Mouse (Mus musculus) myocyte (in vitro differentiated cells): ENCODE data around the gene Cyb5rl. TPM values are rescaled to one million over a fixed set of nuclear protein-coding genes. Genes with fewer than 3 reads are reported as not detected.

Experiments used
- H3K27me3 ChIP-seq: one replicate; pipeline ENCODE4 v1.6.1; 2011; ENCODE audit not compliant: control insufficient read depth, insufficient read depth, insufficient read length
- H3K36me3 ChIP-seq: one replicate; pipeline ENCODE4 v1.6.1; 2011; ENCODE audit not compliant: control insufficient read depth, insufficient read depth
- H3K4me2 ChIP-seq: one replicate; pipeline ENCODE4 v1.6.1; 2011; ENCODE audit warnings: low read depth, control low read depth
- H3K4me3 ChIP-seq: one replicate; pipeline ENCODE4 v1.5.1; 2011; ENCODE audit warnings: mild to moderate bottlenecking, control low read depth, moderate library complexity
- H3K79me2 ChIP-seq: one replicate; pipeline ENCODE4 v1.6.1; 2011; ENCODE audit not compliant: control insufficient read depth, insufficient read depth
- H3ac ChIP-seq: one replicate; pipeline ENCODE4 v1.6.1; 2011; ENCODE audit not compliant: control insufficient read depth, insufficient read length
- CEBPB ChIP-seq: IDR thresholded peaks from 2 replicates; pipeline ENCODE4 v1.6.1; 2011; ENCODE audit warnings: mild to moderate bottlenecking, moderate library complexity; ENCODE audit not compliant: poor library complexity, insufficient read depth, severe bottlenecking
- E2F4 ChIP-seq: IDR thresholded peaks from one replicate; pipeline ENCODE4 v1.6.1; 2011; ENCODE audit warnings: mild to moderate bottlenecking, control low read depth, moderate library complexity; ENCODE audit not compliant: insufficient read depth
- MAX ChIP-seq: IDR thresholded peaks from one replicate; pipeline ENCODE4 v1.6.1; 2011; ENCODE audit warnings: low read depth, mild to moderate bottlenecking, control low read depth
- MYOD1 ChIP-seq, 3 experiments: IDR thresholded peaks; one replicate each; pipeline ENCODE4 v1.6.1; 2011; ENCODE audit warnings: control low read depth in 2 of 3, low read depth in 2 of 3, mild to moderate bottlenecking in 2 of 3, moderate library complexity in 1 of 3; ENCODE audit not compliant: insufficient read length in 2 of 3, control insufficient read depth in 1 of 3
- MYOG ChIP-seq, 3 experiments: IDR thresholded peaks; one replicate each; pipeline ENCODE4 v1.6.1; 2011; ENCODE audit warnings: control low read depth in 2 of 3, low read depth in 2 of 3, mild to moderate bottlenecking in 2 of 3; ENCODE audit not compliant: insufficient read length in 2 of 3, control insufficient read depth in 1 of 3, insufficient read depth in 1 of 3
- POLR2A ChIP-seq: IDR thresholded peaks from one replicate; pipeline ENCODE4 v1.6.1; 2011; ENCODE audit warnings: low read depth, mild to moderate bottlenecking, control low read depth, moderate library complexity; ENCODE audit not compliant: insufficient read length
- POLR2AphosphoS2 ChIP-seq: IDR thresholded peaks from one replicate; pipeline ENCODE4 v1.6.1; 2011; ENCODE audit warnings: low read depth, control low read depth; ENCODE audit not compliant: insufficient read length
- REST ChIP-seq: IDR thresholded peaks from one replicate; pipeline ENCODE4 v1.6.1; 2011; ENCODE audit warnings: mild to moderate bottlenecking, control low read depth, moderate library complexity; ENCODE audit not compliant: insufficient read depth, insufficient read length
- SRF ChIP-seq: IDR thresholded peaks from one replicate; pipeline ENCODE4 v1.6.1; 2011; ENCODE audit warnings: low read depth; ENCODE audit not compliant: control insufficient read depth, insufficient read length
- TCF12 ChIP-seq: IDR thresholded peaks from one replicate; pipeline ENCODE4 v1.6.1; 2011; ENCODE audit warnings: mild to moderate bottlenecking, control low read depth; ENCODE audit not compliant: poor library complexity, insufficient read depth, severe bottlenecking
- TCF3 ChIP-seq: IDR thresholded peaks from one replicate; pipeline ENCODE4 v1.6.1; 2011; ENCODE audit warnings: low read depth, control low read depth; ENCODE audit not compliant: insufficient read length
- USF1 ChIP-seq: IDR thresholded peaks from one replicate; pipeline ENCODE4 v1.6.1; 2011; ENCODE audit warnings: low read depth, mild to moderate bottlenecking, control low read depth, moderate library complexity
- polyA plus RNA-seq: library from polyadenylated mRNA; unstranded; fragments of >200 nt; fragmentation: generic; extraction: Trizol; gene quantifications from one replicate; pipeline ENCODE4 v1.2.1, GENCODE M21; 2012; ENCODE audit warnings: missing spikeins

Cyb5rl gene
- polyA plus RNA-seq, 1 experiment, result 9.1 TPM

DNA sequence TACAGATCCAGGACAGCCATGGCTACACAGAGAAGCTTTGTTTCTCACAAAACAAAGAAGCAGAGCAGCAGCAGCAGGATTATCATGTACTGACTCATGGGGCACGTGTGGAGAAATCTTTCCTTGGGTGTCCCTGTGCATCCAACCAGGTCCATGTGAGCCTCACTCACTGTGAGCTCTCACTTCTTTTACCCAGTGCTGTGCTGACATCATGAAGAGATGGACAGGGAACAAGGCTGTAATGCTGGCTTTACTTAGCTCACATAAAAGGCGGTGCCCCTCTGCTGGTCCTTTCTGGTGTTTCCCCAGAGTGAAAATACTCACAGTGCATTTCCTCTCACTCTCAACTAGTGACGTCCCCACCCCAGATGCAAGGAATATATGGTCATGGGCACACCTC, 45.3 kb upstream of the Cyb5rl start:
- H3K4me2 ChIP-seq, result no peak overlapping the region
- H3K27me3 ChIP-seq, result no peaks in the 10 kb centered on the region
- TF ChIP-seq MYOD1 (IDR thresholded peaks at IDR 0.05; ENCODE audit: control insufficient read depth in 1 of 3, insufficient read length in 2 of 3, low read depth in 2 of 3), result no peak
- H3K79me2 ChIP-seq, result peaks cover 18% of the 10 kb centered on the region
- H3K36me3 ChIP-seq, result no peaks in the 10 kb centered on the region
- no peak overlapping the region for H3K4me3 ChIP-seq
- no peak overlapping the region for H3ac ChIP-seq

- Histone ChIP-seq H3K79me2 (peaks cover 12% of the 10 kb centered on the region), H3ac (no peak overlapping the region), H3K36me3 (peaks cover 1% of the 10 kb centered on the region), H3K4me2 (no peak overlapping the region), H3K4me3 (no peak overlapping the region), H3K27me3 (no peaks in the 10 kb centered on the region)
- TF ChIP-seq MAX (no peak), MYOD1 (IDR thresholded peaks at IDR 0.05; ENCODE audit: control insufficient read depth in 1 of 3, insufficient read length in 2 of 3, low read depth in 2 of 3) (no peak), SRF (no peak), TCF3 (no peak), POLR2AphosphoS2 (no peak), TCF12 (no peak), POLR2A (no peak), USF1 (no peak)
Observed at GRCm38 (mm10) chr4:107024899-107025298, 41.9 kb upstream of the Cyb5rl start.

GRCm38 (mm10) chr4:107025369-107025768, 41.4 kb upstream of the Cyb5rl start:
- H3K4me3 ChIP-seq, result no peak overlapping the region
- H3K4me2 ChIP-seq, result no peak overlapping the region
- H3ac ChIP-seq, result no peak overlapping the region
- peaks cover 10% of the 10 kb centered on the region for H3K79me2 ChIP-seq
- peaks cover 3% of the 10 kb centered on the region for H3K36me3 ChIP-seq
- TF ChIP-seq MYOG (IDR thresholded peaks at IDR 0.05; ENCODE audit: control insufficient read depth in 1 of 3, insufficient read depth in 1 of 3, insufficient read length in 2 of 3, low read depth in 2 of 3) (no peak), MYOD1 (IDR thresholded peaks at IDR 0.05; ENCODE audit: control insufficient read depth in 1 of 3, insufficient read length in 2 of 3, low read depth in 2 of 3) (no peak), POLR2AphosphoS2 (no peak), E2F4 (no peak), USF1 (no peak), POLR2A (no peak), CEBPB (no peak), TCF3 (no peak), TCF12 (no peak), SRF (no peak), REST (no peak), MAX (no peak)
- H3K27me3 ChIP-seq, result no peaks in the 10 kb centered on the region

DNA sequence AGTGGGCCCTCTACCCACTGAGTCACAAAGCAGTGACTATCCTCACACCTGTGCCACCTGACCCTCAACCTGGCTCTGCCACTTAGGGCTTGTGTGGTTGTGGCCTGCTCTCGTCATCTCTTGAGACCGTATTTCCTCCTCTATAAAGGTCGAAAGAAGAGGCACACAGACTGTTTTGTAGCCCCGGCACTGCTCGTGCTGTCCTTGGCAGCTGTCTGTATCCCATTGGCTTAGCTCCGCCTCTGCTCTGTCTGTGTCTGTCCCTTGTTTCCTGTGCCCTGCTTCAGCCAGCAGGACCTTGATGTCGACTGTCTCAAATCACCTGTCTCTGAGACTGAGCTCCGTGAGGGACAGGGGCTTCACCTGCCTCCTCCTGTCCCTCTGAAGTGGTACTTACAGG, 40.3 kb upstream of the Cyb5rl start:
- Histone ChIP-seq H3K27me3 (no peaks in the 10 kb centered on the region), H3ac (no peak overlapping the region), H3K36me3 (peaks cover 3% of the 10 kb centered on the region), H3K4me3 (no peak overlapping the region), H3K79me2 (peaks cover 6% of the 10 kb centered on the region), H3K4me2 (no peak overlapping the region)
- no peak for TF ChIP-seq USF1
- no peak for TF ChIP-seq REST
- no peak for TF ChIP-seq E2F4
- no peak for TF ChIP-seq CEBPB
- no peak for TF ChIP-seq TCF12
- no peak for TF ChIP-seq POLR2AphosphoS2
- TF ChIP-seq SRF, result no peak
- no peak for TF ChIP-seq MAX
- TF ChIP-seq POLR2A, result no peak
- no peak for TF ChIP-seq TCF3
- no peak for TF ChIP-seq MYOD1 (IDR thresholded peaks at IDR 0.05; ENCODE audit: control insufficient read depth in 1 of 3, insufficient read length in 2 of 3, low read depth in 2 of 3)
- no peak for TF ChIP-seq MYOG (IDR thresholded peaks at IDR 0.05; ENCODE audit: control insufficient read depth in 1 of 3, insufficient read depth in 1 of 3, insufficient read length in 2 of 3, low read depth in 2 of 3)

DNA sequence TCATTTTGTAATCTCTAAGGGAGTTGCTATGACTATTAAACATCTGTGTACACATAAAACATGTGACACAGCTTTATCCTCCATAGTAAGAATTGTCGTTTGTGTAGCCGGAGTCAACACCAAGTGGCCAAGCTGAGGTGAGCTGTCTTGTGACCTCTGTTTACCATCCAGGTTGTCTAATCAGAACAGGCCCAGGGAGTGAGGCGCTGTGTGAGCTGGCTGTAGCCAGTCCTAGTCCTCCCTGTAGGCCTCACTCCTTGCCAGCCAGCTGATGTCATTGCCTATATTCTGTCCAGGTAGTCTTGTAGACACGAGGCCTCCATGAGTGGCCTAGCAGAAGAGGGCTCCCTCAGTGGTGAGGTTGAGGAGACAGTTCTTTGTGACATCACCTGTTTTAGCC, 31.1 kb upstream of the Cyb5rl start:
- Histone ChIP-seq H3K27me3 (no peaks in the 10 kb centered on the region), H3K79me2 (no peaks in the 10 kb centered on the region), H3ac (no peak overlapping the region), H3K4me3 (no peak overlapping the region), H3K4me2 (no peak overlapping the region), H3K36me3 (peaks cover 18% of the 10 kb centered on the region)
- TF ChIP-seq POLR2AphosphoS2, result no peak
- no peak for TF ChIP-seq SRF
- TF ChIP-seq REST, result no peak
- no peak for TF ChIP-seq CEBPB
- TF ChIP-seq MYOD1 (IDR thresholded peaks at IDR 0.05; ENCODE audit: control insufficient read depth in 1 of 3, insufficient read length in 2 of 3, low read depth in 2 of 3), result no peak
- TF ChIP-seq MYOG (IDR thresholded peaks at IDR 0.05; ENCODE audit: control insufficient read depth in 1 of 3, insufficient read depth in 1 of 3, insufficient read length in 2 of 3, low read depth in 2 of 3), result no peak
- no peak for TF ChIP-seq MAX
- TF ChIP-seq TCF12, result no peak
- no peak for TF ChIP-seq E2F4
- no peak for TF ChIP-seq POLR2A
- no peak for TF ChIP-seq TCF3
- TF ChIP-seq USF1, result no peak
